Mouse (Mus musculus) CD4-positive, CD25-positive, alpha-beta regulatory T cell, adult 4 months (primary cell): ENCODE data around the gene 2210418O10Rik. TPM values are rescaled to one million over a fixed set of nuclear protein-coding genes. Genes with fewer than 3 reads are reported as not detected.
"Not testable (repeated sequence)": the region's sequence is repeated elsewhere in the genome, so short reads cannot be mapped to it uniquely, and the experiment has no call there.

Experiments
- ATAC-seq: one replicate; pipeline ENCODE4 v1.8.0; 2017
- polyA plus RNA-seq, 2 experiments: library from polyadenylated mRNA; unstranded; fragments of 100-300 nt; shearing (Covaris generic); gene quantifications; one replicate each; pipeline ENCODE4 v1.2.1; 2017

Gene 2210418O10Rik
- polyA plus RNA-seq: 1 to 10 TPM; 2.5 to 5.4 TPM

DNA sequence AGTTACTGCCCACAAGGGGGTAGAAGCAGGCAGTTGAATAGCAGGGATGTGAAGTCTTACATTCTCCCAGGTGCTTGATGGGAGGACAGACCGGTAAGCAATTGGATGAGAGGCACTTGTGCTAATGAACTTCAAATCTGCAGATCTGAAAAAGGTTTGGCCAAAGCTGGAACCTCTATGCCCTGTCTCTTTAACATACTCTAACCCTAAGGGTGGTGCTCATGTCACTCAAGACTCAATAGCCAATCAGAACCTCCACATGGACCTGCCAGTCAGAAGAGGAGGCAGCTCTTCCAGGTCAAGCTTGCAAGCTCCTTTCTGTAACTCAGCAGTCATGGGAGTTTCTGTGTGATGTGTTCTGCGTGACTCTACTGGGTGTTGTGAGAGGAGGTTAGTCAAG is at the start of gene 2210418O10Rik:
2210418O10Rik (plus strand) TSS at position 301 of the 400 bp plus-strand sequence.
- ATAC-seq: not testable (repeated sequence)

- ATAC-seq: not testable (repeated sequence)
Measured at GRCm38 (mm10) chr2:176248519-176248918, 22.1 kb downstream of the 2210418O10Rik start.

Other genes starting within 250 kb of the 2210418O10Rik start
- gene Gm2004, start 76.7 kb upstream of the 2210418O10Rik start, polyA plus RNA-seq: under 1 TPM in 1 of 2 experiments, not detected in 1; 0.47 TPM
- gene Gm11009, start 92.9 kb downstream of the 2210418O10Rik start, polyA plus RNA-seq: not detected
- 1 to 10 TPM; 8.6 to 9.7 TPM for gene Gm14435, start 197.0 kb downstream of the 2210418O10Rik start, polyA plus RNA-seq